Mouse (Mus musculus) CD4-positive helper T cell, adult 2 months (primary cell): ENCODE measurements at regions not wholly inside any gene's neighbourhood (a gene's known extent, or its start where the extent isn't known, plus 50 kb on each side); places are given as distances from the start of the nearest gene placed in this dataset.

ENCODE experiments used
- DNase-seq: peaks from one replicate; pipeline ENCODE4 v3.0.0-alpha.2; 2012; ENCODE audit warnings: low read depth, missing footprints, low spot score

- DNase-seq, result no peak
These were observed 51.9 kb upstream of the Dars start for GRCm38 (mm10) chr1:128469054-128469453.
